Mouse (Mus musculus) T-cell, adult 2 months (primary cell): ENCODE data around the gene Vps41.

Experiments
- DNase-seq: peaks from one replicate; pipeline ENCODE4 v3.0.0; 2022; ENCODE audit warnings: low spot score

The Vps41 gene

DNA sequence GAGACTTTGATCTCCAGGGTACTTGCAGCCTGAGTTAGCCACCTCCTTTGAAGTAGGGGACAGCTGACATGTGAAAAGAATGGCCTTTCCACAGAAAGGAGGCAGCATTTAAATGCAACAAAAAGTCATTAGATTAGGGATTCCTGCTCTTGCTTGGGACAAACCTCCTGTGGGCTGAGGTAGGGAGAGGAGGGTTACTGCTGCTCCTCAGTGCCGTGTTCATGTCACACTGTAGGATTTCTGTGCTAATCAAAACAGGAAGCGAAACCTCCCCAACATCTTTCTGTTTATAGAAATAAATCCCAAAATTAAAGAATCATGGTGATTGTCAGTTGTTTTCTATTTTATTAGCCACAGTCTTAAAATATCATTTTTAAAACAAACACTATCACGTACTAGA is 77.4 kb downstream of the Vps41 start:
- no peak for DNase-seq

- no peak for DNase-seq
These were observed 80.5 kb downstream of the Vps41 start for GRCm38 (mm10) chr13:18797555-18797954.

- no peak for DNase-seq
These were observed 83.3 kb downstream of the Vps41 start for GRCm38 (mm10) chr13:18800434-18800833.

DNA sequence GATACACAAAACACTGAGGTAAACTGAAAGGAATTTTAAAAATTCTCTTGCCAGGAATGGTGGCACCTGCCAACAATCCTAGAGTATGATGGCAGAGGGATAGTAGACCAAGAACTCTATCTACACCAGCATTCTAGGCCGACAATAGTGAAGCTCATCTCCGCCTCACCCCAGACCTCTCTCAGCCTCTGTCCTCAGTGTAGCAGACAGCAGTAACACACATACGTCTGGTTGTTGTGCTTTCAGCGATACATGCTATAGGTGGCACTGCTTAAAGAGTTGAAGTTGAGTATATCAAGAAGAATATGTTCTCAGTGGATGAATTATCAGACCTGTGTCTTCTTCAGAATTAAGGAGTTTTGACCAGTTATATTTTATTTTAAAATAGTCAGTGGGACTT is 92.4 kb downstream of the Vps41 start:
- no peak for DNase-seq

DNA sequence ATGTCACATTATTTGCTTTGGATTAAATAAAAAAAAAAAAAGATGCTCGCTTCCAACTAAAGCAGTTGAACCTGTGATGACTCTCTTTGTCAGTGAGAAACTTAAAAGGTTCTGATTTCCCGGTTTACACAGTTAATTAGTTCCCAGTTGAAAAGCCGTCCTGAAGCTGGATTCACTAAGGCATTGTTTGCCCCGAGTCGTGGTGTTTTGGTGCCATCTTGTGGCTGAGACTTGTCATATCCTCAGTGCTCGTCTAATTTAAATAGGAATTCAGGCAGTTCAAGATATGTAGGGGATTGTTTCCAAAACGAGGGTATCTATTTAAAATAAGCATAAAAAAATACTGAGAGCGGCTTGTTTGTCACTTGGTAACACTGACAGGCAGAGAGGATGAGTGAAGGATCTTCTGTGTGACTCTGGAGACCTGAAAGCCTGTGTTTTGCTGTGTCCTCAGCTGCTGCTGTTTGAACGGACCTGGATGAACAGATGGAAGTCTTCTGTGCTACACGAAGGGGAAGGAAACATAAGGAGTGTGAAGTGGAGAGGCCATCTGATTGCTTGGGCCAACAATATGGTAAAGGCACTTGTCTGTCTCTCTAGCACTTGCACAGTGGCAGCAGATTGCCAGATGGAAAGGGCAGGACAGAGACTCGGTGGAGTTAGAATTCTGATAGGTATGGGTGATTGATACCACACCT is 93.0 kb downstream of the Vps41 start:
- DNase-seq = peak; percentile 22

- no peak for DNase-seq
These were observed 107.5 kb downstream of the Vps41 start for GRCm38 (mm10) chr13:18824420-18825123.

GRCm38 (mm10) chr13:18827029-18827428 is 109.9 kb downstream of the Vps41 start:
- no peak for DNase-seq

GRCm38 (mm10) chr13:18830486-18830885 is 113.4 kb downstream of the Vps41 start:
- no peak for DNase-seq

DNA sequence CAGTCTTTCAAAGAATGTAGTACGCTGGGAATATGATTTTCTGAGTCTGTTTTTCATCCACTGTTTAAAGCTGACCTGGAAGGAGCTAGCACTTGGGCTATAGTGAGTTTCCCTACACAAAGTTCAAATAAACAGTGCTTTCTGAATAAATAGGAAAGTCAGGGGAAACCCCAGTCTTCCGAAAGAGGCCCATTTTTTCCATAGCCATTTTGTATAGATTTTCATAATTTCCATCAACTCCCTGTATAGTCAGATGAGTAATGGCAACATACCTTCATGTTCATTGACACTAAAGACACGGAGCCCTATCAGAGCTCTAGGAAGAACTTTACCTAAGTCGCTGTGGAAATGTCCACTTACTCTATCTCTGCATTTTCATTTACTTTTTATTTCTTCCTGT is 122.1 kb downstream of the Vps41 start:
- DNase-seq = no peak

DNA sequence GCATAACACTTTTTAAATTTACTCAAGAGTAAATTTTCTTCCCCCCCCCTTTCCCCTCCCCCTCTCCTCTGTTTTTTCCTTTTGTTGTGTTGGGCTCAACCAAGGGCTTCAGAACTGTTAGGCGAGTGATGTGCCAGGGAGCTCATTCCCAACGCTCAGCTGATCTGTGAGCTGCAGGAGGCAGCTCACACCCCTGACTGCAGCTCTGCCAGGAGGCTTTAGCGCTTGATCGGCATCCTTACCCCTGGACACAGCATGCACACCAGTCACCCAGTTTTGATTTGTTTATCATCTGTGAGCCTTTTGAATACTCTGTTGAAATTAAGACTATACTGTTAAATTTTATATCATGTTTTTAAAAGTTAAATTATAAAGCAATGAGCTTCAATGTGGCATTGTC is 123.3 kb downstream of the Vps41 start:
- no peak for DNase-seq

- DNase-seq = no peak
These were observed 123.9 kb downstream of the Vps41 start for GRCm38 (mm10) chr13:18841019-18841418.

GRCm38 (mm10) chr13:18841752-18842282 is 124.7 kb downstream of the Vps41 start:
- no peak for DNase-seq

DNA sequence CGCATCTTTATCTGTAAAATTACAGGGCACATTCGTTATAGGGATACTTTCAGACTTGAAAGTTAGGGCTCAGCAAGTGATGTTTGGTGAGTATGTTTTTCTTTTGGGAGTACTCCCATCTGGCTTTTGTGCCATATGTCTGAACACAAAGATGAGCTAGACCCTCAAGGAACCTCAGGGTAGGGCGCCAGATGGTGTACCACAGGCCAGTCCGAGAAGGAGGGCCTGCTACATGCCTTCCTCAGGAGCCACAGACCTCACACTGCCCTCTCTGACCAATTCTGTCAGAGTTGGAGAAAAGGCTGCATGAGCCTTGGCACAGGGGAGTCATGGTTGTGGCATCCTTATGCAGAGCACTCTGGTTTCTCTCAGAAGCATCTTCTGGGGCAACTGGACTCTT is 125.5 kb downstream of the Vps41 start:
- DNase-seq = no peak

GRCm38 (mm10) chr13:18843546-18843945 is 126.5 kb downstream of the Vps41 start:
- no peak for DNase-seq

DNA sequence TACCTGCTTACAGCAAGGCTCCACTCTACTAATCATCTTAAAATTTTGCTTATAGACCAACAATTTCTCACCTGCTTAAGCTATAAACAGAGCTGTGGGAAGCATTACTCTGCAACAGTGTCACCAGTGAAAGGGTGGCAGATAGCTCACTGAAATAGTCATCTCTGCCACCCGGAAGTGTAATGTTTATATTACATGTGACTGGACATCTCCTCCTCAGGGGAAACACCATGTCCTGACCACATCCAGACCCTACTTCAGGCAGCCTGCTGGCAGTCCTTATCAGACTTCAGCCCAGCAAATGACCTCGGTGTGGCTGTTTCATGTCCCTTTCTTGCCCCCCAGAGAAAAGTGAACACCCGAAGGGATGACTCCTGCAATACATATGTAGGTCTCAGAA is 130.3 kb downstream of the Vps41 start:
- no peak for DNase-seq

- no peak for DNase-seq
These were observed 132.5 kb downstream of the Vps41 start for GRCm38 (mm10) chr13:18849563-18849962.

GRCm38 (mm10) chr13:18851182-18851581 is 134.1 kb downstream of the Vps41 start:
- no peak for DNase-seq

- no peak for DNase-seq
These were observed 135.6 kb downstream of the Vps41 start for GRCm38 (mm10) chr13:18852718-18853117.

DNA sequence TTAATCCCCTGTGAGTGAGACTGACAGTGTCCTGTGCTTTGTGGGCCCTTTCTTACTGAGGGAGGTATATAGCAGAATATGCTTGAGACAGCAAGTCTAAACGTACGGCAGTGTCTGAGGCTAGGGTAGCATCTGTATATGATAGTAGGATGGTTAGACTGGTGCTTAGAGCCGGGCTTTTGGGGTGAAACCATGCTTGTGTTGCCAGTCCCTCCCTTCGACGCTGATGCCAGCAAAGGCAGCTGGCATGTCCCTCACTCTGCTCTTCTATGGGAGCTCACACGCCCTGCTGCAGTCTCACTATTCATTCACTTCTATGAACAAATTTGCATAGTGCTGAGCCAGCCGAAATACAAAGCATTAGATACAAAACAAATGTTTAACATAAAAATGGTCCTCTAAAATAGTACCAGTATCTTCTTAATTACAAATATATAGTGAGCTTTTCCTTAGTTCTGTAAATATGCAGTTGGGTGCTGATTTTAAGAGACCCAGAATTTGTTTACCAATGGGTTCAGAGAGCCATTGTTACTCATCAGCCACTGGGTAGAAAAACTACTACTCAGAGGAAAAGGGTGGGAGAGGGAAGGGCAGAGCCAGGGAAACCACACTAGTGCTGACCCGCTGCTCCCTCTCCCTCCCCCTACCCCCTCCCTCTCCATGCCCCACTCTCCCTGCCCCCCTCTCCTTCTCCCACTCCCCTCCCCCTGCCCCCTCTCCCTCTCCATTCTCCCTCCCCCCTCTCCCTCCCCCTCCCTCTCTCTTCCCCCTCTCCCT is 139.1 kb downstream of the Vps41 start:
- DNase-seq = no peak

DNA sequence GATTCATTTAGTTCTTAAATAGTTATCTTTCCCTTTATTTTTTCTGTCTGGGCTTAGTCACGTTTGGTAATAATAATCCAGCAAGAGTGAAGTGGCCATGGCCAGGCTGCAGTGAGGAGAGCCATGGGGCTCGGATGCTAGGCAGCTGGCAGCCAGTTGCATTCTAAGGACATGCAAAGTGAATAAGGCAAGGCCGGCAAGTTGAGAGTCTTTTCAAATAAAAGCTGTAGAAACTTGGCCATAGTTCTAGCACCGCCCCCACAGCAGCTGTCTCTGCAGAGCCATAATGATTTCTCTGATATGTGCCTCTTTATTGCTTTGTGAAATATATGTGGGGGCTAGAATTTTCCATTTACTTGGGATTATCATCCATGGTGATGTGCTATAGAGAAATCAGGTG is 141.1 kb downstream of the Vps41 start:
- DNase-seq = no peak

DNA sequence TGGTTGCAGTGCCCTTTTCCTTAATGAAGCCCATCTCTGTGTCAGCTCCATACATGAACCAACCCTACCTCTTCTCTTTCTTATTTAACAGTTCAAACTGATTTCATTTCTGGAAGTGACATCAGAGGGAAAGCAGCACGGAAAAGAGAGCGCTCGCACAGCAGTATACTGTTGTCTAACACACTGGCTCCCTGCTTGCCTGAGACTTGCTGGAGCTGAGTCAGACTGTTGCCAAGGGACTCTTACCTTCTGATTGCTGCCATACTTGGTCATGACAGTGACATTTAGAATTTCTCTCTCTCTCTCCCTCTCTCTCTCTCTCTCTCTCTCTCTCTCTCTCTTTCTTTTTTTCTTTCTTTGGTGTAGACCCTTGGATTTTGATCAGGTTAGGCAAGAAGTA is 142.3 kb downstream of the Vps41 start:
- DNase-seq = no peak

DNA sequence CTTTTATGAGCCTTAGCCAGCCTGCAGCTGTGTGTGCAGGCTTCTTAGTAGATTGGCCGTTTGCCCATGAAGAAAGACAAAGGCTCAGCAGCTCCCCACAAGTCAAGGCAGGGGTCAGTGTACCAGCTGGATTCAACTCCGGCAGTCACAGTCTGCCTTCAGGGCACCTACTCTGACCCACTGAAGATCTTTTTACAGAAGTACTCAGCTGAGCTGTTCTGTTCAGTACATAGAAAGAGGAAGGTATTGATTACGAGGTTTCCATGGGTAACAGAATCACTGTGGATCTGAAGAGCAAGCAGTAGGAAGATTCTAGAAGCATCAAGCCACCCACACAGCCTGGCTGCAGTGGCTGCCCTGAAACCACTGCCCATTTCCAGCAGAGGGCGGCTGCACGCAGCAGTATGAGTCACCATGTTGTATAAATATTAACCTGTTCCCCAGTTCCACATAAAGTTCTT is 151.0 kb downstream of the Vps41 start:
- no peak for DNase-seq

- DNase-seq = no peak
These were observed 151.7 kb downstream of the Vps41 start for GRCm38 (mm10) chr13:18868825-18869224.
